Mouse (Mus musculus) erythroblast, adult 5-6 weeks (primary cell): ENCODE data around the gene Slc26a8. TPM values are rescaled to one million over a fixed set of nuclear protein-coding genes. Genes with fewer than 3 reads are reported as not detected.

Experiments
- ATAC-seq: replicated peaks from 2 replicates; pipeline ENCODE4 v1.8.0; 2016; ENCODE audit warnings: moderate number of reproducible peaks, mild to moderate bottlenecking, moderate TSS enrichment, inconsistent platforms; ENCODE audit not compliant: poor library complexity, low FRiP score, severe bottlenecking
- total RNA-seq, 2 experiments: library from RNA; stranded (forward) in 1 of 2; stranded (reverse) in 1 of 2; fragments of 150-400 nt in 1 of 2; fragments of 200-764, 138-1000 nt in 1 of 2; gene quantifications; 2 replicates each; pipeline versions ENCODE4 v1.2.3 to v1.2.4; 2015 to 2017; ENCODE audit warnings: low replicate concordance in 2 of 2

Gene Slc26a8
- total RNA-seq, 2 experiments from 2014 or later = 3.5 to 3.7 TPM

DNA sequence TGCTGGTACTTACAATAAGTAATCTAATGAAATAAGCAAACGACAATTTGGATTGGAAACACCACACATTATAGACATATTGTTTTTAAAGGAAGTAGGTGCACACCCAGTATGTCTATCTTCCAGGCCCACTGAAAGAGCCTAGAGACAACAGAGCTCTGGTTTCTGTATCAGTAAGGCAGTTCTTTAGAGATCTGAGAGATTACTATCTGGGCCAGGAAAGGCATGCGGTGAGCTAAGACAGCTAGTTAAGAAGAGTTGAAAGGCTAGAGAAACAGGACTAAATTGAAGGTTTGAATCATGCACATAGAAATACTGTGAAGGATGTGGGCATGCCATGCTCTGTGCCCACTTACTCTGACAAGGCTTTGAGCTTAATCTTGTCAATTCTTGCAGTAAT lies 77.4 kb downstream of the Slc26a8 start:
- no peak for ATAC-seq

GRCm38 (mm10) chr17:28609543-28609942 lies 80.5 kb downstream of the Slc26a8 start:
- no peak for ATAC-seq

- no peak for ATAC-seq
These were observed 88.3 kb downstream of the Slc26a8 start for GRCm38 (mm10) chr17:28601557-28602250.

DNA sequence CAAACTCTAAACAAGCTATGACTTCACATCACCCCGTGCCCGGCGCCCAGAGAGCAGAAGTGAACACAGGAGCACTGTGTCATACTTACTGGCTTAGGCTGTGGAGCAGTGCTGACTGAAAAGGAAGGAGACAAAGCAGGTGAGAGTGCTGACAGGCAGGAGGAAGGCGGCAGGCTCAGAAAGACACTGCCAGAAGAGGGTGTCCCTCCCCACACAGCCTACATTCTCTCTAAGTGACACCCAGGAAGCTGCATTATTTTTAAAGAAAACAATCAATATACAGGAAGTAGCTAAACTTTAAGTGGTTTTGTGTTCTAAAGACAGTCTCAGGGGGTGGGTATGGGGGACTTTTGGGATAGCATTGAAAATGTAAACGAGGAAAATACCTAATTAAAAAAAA lies 89.3 kb downstream of the Slc26a8 start:
- ATAC-seq = no peak

DNA sequence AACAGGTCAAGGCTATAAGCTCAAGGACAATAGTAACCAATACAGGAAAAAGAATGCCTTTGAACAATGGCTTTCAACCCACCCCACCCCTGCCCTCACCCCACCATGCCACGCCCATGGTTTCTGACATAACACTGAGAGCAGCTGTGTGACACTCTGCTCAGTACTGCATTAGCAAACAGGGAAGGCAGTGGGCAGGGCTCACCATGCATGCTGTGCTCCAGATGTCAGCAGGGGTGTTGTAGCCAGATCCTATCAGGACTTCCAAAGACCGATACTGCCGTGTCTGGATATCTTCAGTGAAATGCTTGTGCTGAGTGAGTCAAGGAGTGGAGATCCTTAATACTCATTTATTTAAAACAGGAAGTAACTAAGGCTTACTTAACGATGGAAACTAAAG lies 96.1 kb downstream of the Slc26a8 start:
- no peak for ATAC-seq

DNA sequence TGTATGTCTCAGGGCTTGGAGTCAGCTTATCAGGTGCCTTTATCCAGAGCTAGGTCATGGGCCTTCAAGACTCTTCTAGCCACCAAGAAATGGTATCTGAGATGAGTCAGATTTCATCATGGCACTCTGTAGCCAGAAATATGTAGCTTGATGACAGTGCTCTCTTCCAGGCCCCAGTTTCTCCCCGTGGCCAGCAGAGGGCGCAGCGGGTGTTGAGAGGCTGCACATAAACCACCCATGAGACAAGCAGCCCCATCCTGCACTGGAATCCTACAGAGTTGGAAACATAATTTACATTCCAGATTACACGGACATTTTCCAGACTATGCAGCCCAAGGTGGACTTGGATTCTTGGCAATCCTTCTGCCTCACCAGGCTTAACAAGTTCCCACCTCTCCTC lies 97.0 kb downstream of the Slc26a8 start:
- ATAC-seq = peak; percentile 80

DNA sequence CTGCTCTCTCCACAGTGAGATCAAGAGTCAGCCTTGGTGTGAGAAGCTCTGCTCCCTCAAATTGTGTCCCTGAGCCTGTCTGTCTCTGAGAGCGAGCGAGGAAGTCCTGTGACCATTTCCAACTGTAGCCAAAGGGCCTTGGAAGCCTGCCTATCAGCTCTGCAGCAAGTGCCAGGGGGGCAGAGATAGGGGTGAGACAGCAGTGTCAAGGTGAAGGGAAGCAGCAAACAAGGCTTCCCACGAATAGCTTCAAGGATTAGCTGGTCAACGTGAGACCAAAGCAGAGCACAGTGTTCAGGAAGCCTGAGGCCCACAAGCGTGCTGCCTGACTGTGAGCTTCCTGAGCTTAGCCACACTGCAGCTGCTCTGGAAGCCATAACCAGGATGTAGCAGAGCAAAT lies 98.6 kb downstream of the Slc26a8 start:
- ATAC-seq = peak; percentile 64

DNA sequence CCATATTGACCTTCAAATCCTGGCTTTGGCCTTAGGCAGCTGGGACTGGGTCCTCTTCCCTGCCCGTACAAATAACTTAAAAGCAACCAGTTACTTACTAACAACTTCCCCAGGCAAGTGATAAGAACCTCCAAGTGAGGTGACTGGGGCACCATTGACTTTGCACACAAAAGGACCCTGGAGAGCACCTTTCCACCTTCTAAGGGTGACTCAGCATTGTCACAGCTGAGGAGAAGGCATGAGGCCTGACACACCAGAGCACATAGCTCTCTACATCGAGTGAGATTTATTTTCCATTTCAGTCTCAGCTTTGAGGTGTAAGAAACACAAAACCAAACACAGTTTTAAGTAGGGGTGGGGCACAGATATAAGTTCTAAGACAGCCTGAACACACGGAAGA lies 99.4 kb downstream of the Slc26a8 start:
- ATAC-seq = no peak

DNA sequence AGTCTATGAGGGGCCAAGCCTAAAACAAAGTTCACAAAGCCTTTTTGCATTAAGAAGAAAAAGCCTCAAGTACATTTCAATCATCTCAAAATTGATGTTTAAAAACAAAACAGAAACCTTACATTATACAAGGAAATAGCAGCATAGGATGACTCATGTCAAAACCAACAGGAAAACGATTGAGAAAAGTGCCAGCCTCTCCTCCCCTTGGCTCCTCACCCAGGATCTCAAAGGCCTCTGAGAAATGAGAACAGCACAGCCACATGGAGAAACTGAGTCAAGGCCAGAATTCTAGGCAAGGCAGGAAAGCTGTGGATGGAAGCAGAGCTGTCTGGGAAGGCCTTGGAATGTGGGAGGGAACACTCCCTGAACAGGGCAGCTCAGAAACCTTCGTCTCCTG lies 101.4 kb downstream of the Slc26a8 start:
- ATAC-seq = no peak

Other genes starting within 250 kb of the Slc26a8 start
- 3.7 and 6.7 TPM in 2 replicates for gene Fkbp5, start 172.7 kb downstream of the Slc26a8 start, total RNA-seq (2015; ENCODE audit: low replicate concordance)
- gene Fkbp5, start 172.7 kb downstream of the Slc26a8 start, total RNA-seq (2017; ENCODE audit: low replicate concordance) = 12.8 and 13.8 TPM in 2 replicates
- not detected in 2 replicates for gene Armc12, start 159.4 kb downstream of the Slc26a8 start, total RNA-seq (2015; ENCODE audit: low replicate concordance)
- gene Armc12, start 159.4 kb downstream of the Slc26a8 start, total RNA-seq (2017; ENCODE audit: low replicate concordance) = not detected in 2 replicates
- gene Clpsl2, start 140.8 kb downstream of the Slc26a8 start, total RNA-seq (2015; ENCODE audit: low replicate concordance) = not detected in 2 replicates
- not detected in 2 replicates for gene Clpsl2, start 140.8 kb downstream of the Slc26a8 start, total RNA-seq (2017; ENCODE audit: low replicate concordance)
- gene Clps, start 129.5 kb downstream of the Slc26a8 start, total RNA-seq (2015; ENCODE audit: low replicate concordance) = not detected in 2 replicates
- gene Clps, start 129.5 kb downstream of the Slc26a8 start, total RNA-seq (2017; ENCODE audit: low replicate concordance) = not detected in 2 replicates
- gene Lhfpl5, start 114.6 kb downstream of the Slc26a8 start, total RNA-seq (2015; ENCODE audit: low replicate concordance) = not detected in 2 replicates
- not detected in 2 replicates for gene Lhfpl5, start 114.6 kb downstream of the Slc26a8 start, total RNA-seq (2017; ENCODE audit: low replicate concordance)
- 13.6 and 43.2 TPM in 2 replicates for gene Srpk1, start 67.5 kb downstream of the Slc26a8 start, total RNA-seq (2015; ENCODE audit: low replicate concordance)
- 22.6 and 43.2 TPM in 2 replicates for gene Srpk1, start 67.5 kb downstream of the Slc26a8 start, total RNA-seq (2017; ENCODE audit: low replicate concordance)
- gene Mapk14, start 1.1 kb upstream of the Slc26a8 start, total RNA-seq (2015; ENCODE audit: low replicate concordance) = 31.5 and 44.7 TPM in 2 replicates
- 20.5 and 29.3 TPM in 2 replicates for gene Mapk14, start 1.1 kb upstream of the Slc26a8 start, total RNA-seq (2017; ENCODE audit: low replicate concordance)
- gene AC170998.1, start 35.9 kb upstream of the Slc26a8 start, total RNA-seq (2015; ENCODE audit: low replicate concordance) = not detected in 2 replicates
- 8.5 TPM in 1 of 2 replicates, not detected in the other for gene AC170998.1, start 35.9 kb upstream of the Slc26a8 start, total RNA-seq (2017; ENCODE audit: low replicate concordance)
- gene Mapk13, start 79.1 kb upstream of the Slc26a8 start, total RNA-seq (2015; ENCODE audit: low replicate concordance) = 4.6 and 9.8 TPM in 2 replicates
- 2.9 and 11.3 TPM in 2 replicates for gene Mapk13, start 79.1 kb upstream of the Slc26a8 start, total RNA-seq (2017; ENCODE audit: low replicate concordance)
- gene Brpf3, start 110.9 kb upstream of the Slc26a8 start, total RNA-seq (2015; ENCODE audit: low replicate concordance) = 325 and 552 TPM in 2 replicates
- 230 and 255 TPM in 2 replicates for gene Brpf3, start 110.9 kb upstream of the Slc26a8 start, total RNA-seq (2017; ENCODE audit: low replicate concordance)
- gene Pnpla1, start 168.2 kb upstream of the Slc26a8 start, total RNA-seq (2015; ENCODE audit: low replicate concordance) = 0.19 TPM in 1 of 2 replicates, not detected in the other
- 0.68 TPM in 1 of 2 replicates, not detected in the other for gene Pnpla1, start 168.2 kb upstream of the Slc26a8 start, total RNA-seq (2017; ENCODE audit: low replicate concordance)
- gene 4930539E08Rik, start 225.1 kb upstream of the Slc26a8 start, total RNA-seq (2015; ENCODE audit: low replicate concordance) = not detected in 2 replicates
- 0.17 TPM in 1 of 2 replicates, not detected in the other for gene 4930539E08Rik, start 225.1 kb upstream of the Slc26a8 start, total RNA-seq (2017; ENCODE audit: low replicate concordance)